Mouse (Mus musculus) liver, embryonic 16.5 days (tissue): ENCODE results near the gene Il9r. TPM values are rescaled to one million over a fixed set of nuclear protein-coding genes. Genes with fewer than 3 reads are reported as not detected.
"Not testable (repeated sequence)": the region's sequence is repeated elsewhere in the genome, so short reads cannot be mapped to it uniquely, and the experiment has no call there.

ENCODE experiments used
- ATAC-seq: fragments of 200-750 bp; cut with Nextera tagmentation; 2 replicates; pipeline ENCODE4 v1.8.0; 2017; ENCODE audit warnings: low read depth, mild to moderate bottlenecking, moderate number of reproducible peaks, moderate library complexity
- H3K27ac ChIP-seq: fragments of 300-500 bp; sonication (generic); 2 replicates; pipeline ENCODE4 v1.5.1; 2014; ENCODE audit warnings: mild to moderate bottlenecking, low read length
- H3K27me3 ChIP-seq: fragments of 300-500 bp; sonication (generic); 2 replicates; pipeline ENCODE4 v1.6.1; 2014; ENCODE audit warnings: low read depth, low read length, mixed read lengths; ENCODE audit not compliant: control insufficient read depth, insufficient read depth
- H3K36me3 ChIP-seq: fragments of 300-500 bp; sonication (generic); 2 replicates; pipeline ENCODE4 v1.6.1; 2014; ENCODE audit warnings: mild to moderate bottlenecking; ENCODE audit not compliant: control insufficient read depth, insufficient read depth
- H3K4me1 ChIP-seq: fragments of 300-500 bp; sonication (generic); 2 replicates; pipeline ENCODE4 v1.6.1; 2014; ENCODE audit warnings: low read depth, low read length, mixed read lengths; ENCODE audit not compliant: control insufficient read depth
- H3K4me2 ChIP-seq: fragments of 300-500 bp; sonication (generic); 2 replicates; pipeline ENCODE4 v1.6.1; 2014; ENCODE audit warnings: low read depth, low read length, mixed read lengths
- H3K4me3 ChIP-seq: fragments of 300-500 bp; sonication (generic); 2 replicates; pipeline ENCODE4 v1.5.1; 2014; ENCODE audit warnings: low read depth, mild to moderate bottlenecking, low read length
- H3K9ac ChIP-seq: fragments of 300-500 bp; sonication (generic); 2 replicates; pipeline ENCODE4 v1.6.1; 2014; ENCODE audit warnings: low read depth, low read length
- H3K9me3 ChIP-seq: fragments of 300-500 bp; sonication (generic); replicated peaks from 2 replicates; pipeline ENCODE4 v1.6.1; 2016; ENCODE audit warnings: low read length; ENCODE audit not compliant: control insufficient read depth
- WGBS: fragments of 180-500 bp; shearing (Covaris S2); extraction: QIAGEN DNeasy Blood & Tissue Kit; methylation state at CpG from one replicate; pipeline ENCODE4 v1.1.7; 2014; ENCODE audit not compliant: insufficient replicate concordance; 5-methylcytosine and 5-hydroxymethylcytosine counted together
- polyA plus RNA-seq: library from polyadenylated mRNA; unstranded; fragments of >200 nt; fragmentation: Nextera tagmentation; extraction: Ambion mirVana; gene quantifications from 2 replicates; pipeline ENCODE4 v1.2.1, GENCODE M21; 2015

Gene Il9r
- polyA plus RNA-seq, 1 experiment from 2014 or later: not detected

DNA sequence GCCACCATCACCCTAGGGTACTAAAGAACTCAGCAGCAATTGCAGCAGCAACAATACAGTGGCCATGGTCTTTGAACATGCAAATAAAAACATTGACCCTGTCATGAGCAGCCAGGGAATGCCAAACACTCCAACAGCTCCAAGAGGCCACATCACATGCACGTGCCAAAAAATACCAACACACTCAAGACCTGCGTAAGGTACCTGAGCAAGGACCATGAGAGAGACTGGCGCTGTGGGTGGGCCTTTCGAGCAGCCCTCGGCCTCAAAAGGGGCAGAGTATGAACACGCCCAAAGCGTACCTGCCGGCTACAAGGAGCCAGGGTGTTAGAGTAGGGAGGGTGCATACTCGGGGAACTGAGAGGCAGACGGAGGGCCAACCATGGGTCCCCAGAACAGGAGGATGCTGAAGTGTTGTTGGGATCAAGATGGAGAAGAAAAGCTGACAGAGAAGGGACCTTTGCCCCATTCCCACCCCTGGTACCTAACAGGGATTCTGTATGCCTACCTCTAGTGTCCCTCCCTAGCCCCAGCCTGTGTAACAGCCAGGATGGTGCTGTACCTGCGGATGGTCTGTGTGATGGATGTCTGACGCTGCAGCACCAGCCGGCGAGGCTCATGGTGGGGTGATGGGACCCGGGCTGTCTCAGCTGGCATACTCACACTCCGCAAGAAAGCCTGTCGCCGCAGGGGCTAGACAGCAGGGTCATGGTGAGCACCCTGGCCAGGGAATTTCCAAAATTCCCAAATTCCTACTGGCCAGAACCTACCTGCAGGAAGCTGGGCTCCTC, 15.5 kb upstream of the Il9r start:
- no peak overlapping the region for H3K4me2 ChIP-seq
- ATAC-seq: no peak
- no peak overlapping the region for H3K4me3 ChIP-seq
- 75% methylated on average over 18 of the region's 18 CpGs for WGBS
- H3K27ac ChIP-seq: no peak overlapping the region
- H3K4me1 ChIP-seq: peaks cover 8% of the 10 kb centered on the region
- H3K27me3 ChIP-seq: peaks cover 25% of the 10 kb centered on the region
- no peaks in the 10 kb centered on the region for H3K9me3 ChIP-seq
- H3K9ac ChIP-seq: no peak overlapping the region
- H3K36me3 ChIP-seq: no peaks in the 10 kb centered on the region; the same call in 1 of the 2 replicates

DNA sequence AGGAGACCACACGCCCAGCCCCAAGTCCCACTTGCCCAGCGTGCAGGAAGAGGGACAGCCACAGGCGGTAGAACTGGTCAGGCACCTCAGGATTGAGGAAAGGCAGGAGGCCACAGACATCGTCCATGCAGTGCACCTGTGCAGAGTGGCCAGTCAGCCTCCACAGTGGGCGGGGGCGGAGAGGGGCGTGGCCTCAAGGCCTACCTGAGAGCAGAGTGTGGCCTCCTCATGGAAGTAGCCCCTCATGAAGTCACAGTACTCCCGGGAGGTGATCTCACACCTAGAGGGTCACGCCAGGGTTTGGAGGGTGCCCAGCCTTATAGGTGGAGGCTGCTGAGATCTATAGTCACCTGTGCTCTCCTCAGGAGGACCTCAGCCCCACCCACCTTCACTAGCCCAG, 10.5 kb upstream of the Il9r start:
- Histone ChIP-seq H3K27ac (no peak overlapping the region), H3K9ac (no peak overlapping the region), H3K4me1 (peaks cover 9% of the 10 kb centered on the region), H3K4me2 (no peak overlapping the region), H3K27me3 (no peaks in the 10 kb centered on the region), H3K9me3 (no peaks in the 10 kb centered on the region), H3K4me3 (no peak overlapping the region), H3K36me3 (peaks cover 17% of the 10 kb centered on the region)
- no peak for ATAC-seq
- WGBS: 79% methylated on average over 9 of the region's 9 CpGs

DNA sequence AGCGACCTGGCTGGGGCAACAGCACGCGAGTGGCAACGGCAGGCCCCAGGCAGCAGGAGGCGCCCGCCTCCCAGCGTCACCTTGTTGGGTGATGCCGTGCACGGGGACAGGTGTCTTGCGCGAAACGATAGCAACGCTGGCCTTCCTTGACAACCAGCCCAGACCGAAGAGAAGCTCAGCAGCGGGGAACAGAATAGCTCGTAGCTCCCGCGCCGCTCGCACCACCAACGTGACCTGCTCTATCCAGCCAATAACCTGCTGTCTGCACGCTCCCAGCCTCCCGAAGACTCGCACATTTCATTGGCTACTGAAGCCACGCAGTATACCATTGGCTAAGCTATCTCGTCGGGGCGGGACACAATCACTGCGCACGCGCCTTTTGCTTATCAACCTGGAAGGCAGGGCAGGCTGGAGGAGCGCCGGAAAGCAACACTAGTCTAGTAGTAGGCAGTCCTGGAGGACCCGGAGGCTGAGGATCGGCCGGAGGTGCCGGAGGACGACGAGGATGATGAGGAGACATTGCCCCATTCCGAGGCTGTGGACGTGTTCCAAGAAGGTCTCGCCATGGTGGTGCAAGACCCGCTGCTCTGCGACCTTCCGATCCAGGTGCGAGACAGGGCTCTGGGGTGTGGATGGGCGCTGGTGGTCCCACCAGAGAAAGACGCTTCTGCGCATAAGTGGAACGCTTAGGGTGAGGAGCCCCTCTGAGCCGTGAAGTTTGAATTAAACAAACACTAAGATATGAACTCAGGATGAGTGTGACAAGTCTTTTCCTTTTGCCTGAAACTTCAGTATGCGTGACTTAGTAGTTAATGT, 5.2 kb upstream of the Il9r start, which contains the start of gene Snrnp25:
Snrnp25 (plus strand) TSS at position 358 of the 816 bp plus-strand sequence.
- Histone ChIP-seq H3K9ac (peak within 1 kb of the TSS; percentile 84), H3K4me2 (peak within 1 kb of the TSS; percentile 87), H3K27ac (peak within 1 kb of the TSS; percentile 81), H3K9me3 (no peaks in the 10 kb centered on the region), H3K36me3 (peaks cover 17% of the 10 kb centered on the region), H3K4me3 (peak within 1 kb of the TSS; percentile 79), H3K27me3 (no peaks in the 10 kb centered on the region), H3K4me1 (peaks cover 19% of the 10 kb centered on the region)
- peak; percentile 100 for ATAC-seq
- under 1% methylated on average over 52 of the region's 52 CpGs for WGBS

DNA sequence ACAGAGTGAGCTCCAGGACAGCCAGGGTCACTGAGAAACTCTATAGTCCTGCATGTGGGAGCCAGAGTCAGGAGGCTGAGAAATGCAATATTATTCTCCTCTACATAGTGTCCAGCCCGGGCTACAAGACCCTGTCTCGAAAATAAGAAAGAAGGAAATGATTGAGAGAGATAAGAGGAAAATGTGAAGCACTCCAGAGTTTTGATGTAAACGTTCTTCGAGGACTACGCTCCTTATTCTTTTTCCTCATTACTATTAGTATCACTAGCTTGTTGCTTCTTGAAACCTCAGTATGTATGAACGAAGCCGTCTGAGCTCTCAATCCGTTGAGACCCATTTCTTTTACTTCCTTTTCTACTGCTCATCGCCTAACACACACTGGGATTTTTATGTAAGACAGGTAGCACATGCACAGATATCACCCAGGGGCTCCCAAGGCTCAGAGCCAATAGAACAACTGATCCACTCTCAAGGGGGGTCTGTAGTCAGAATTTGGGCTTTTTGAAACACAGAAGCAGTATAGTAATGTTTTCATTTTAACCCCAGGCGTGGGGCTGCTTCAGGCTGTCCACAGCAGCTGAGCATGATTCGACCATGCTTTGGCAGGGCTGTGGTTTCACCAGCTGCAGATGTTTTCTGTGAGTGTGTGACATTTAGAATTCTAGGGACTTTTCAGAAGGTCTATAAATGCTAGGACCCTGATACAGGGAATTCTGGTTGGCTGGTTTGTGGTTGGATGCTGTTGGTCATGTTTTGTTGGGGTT, 2.0 kb upstream of the Il9r start:
- ATAC-seq: no peak
- WGBS: 39% methylated on average over 11 of the region's 11 CpGs
- H3K27me3 ChIP-seq: no peaks in the 10 kb centered on the region
- H3K4me3 ChIP-seq: no peak overlapping the region
- no peak overlapping the region for H3K9ac ChIP-seq
- H3K27ac ChIP-seq: no peak overlapping the region
- peaks cover 24% of the 10 kb centered on the region for H3K4me1 ChIP-seq
- H3K4me2 ChIP-seq: no peak overlapping the region
- no peaks in the 10 kb centered on the region for H3K9me3 ChIP-seq
- H3K36me3 ChIP-seq: no peaks in the 10 kb centered on the region

DNA sequence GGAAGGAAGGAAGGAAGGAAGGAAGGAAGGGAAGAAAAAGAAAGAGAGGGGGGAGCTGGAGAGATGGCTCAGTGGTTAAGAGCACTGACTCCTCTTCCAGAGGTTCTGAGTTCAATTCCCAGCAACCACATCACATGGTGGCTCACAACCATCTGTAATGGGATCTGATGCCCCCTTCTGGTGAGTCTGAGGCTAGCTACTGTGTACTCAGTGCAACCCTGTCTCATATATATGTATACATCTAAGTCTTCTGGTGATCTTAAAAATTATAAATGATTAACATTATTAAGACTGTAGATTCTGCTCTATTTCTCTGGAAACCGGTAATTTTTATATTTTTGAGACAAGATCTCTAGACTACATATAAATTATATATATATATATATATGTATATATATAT, 913 bp upstream of the Il9r start:
- not testable (repeated sequence) for H3K4me3 ChIP-seq, H3K9ac ChIP-seq

DNA sequence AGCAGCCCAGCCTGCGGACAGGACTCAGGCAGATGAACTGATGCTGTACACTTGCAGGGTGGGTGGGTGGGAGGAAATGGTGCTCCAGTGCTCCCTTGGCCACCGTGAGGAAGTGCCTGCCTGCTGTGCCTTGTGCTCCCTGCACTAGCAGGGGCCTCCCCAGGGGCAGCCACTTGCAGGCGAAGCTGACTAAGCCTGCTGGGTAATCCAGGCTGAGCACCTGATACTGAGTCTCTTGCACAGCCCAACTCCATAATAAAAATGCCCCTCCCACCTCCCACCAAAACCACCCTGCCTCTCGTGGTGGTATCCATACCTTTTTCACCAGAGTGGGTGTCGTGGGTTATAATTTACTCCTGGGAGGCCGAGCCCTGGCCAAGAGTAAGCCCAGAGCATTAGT, 849 bp downstream of the Il9r start:
- WGBS: 26% methylated on average over 6 of the region's 6 CpGs
- Histone ChIP-seq H3K36me3 (no peaks in the 10 kb centered on the region), H3K4me2 (no peak overlapping the region), H3K27me3 (no peaks in the 10 kb centered on the region), H3K4me3 (no peak overlapping the region), H3K27ac (no peak overlapping the region), H3K9me3 (no peaks in the 10 kb centered on the region), H3K4me1 (peaks cover 16% of the 10 kb centered on the region), H3K9ac (no peak overlapping the region)
- no peak for ATAC-seq

More for the DNA sequence above, 913 bp upstream of the Il9r start:
- 60% methylated on average over 1 of the region's 1 CpGs for WGBS
- H3K9me3 ChIP-seq, H3K27me3 ChIP-seq, H3K27ac ChIP-seq, H3K36me3 ChIP-seq, H3K4me2 ChIP-seq, ATAC-seq: not testable (repeated sequence)
- H3K4me1 ChIP-seq: peaks cover 22% of the 10 kb centered on the region

DNA sequence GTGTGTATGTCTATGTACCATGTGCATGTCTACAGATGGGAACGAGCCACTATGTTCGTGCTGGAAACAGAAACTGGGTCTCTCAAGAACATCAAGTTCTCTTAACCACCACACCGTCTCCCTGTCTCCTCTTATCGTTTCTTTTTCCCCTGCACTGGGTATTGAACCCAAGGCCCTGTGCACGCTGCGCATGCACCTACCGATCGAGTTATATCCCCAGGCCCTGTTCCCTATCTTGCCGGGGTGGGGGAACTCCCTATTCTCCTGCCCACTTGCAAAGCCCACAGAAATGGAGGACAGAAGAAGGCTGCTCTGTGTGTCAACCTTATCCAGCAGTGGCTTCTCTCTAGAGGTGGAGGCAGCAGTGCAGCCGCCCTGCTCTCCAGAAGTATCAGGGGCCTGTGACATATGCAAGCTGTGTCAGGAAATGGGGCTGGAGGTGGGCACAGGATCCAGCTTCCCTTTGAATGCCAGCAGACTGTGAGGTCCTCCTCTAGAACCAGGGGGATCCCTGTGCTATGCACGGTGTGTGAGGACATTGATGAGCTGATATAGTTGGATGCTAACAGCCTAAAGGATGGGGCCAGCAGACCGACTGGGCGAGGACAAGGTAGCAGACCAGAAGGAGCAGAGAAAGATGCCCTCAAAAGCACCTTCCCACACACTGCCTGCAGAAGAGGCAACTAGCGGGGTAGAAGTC, 1.7 kb downstream of the Il9r start:
- Histone ChIP-seq H3K4me1 (peaks cover 15% of the 10 kb centered on the region), H3K9ac (no peak overlapping the region), H3K4me3 (no peak overlapping the region), H3K9me3 (no peaks in the 10 kb centered on the region), H3K36me3 (no peaks in the 10 kb centered on the region), H3K4me2 (no peak overlapping the region), H3K27ac (no peak overlapping the region), H3K27me3 (no peaks in the 10 kb centered on the region)
- ATAC-seq: no peak
- 47% methylated on average over 14 of the region's 14 CpGs for WGBS

DNA sequence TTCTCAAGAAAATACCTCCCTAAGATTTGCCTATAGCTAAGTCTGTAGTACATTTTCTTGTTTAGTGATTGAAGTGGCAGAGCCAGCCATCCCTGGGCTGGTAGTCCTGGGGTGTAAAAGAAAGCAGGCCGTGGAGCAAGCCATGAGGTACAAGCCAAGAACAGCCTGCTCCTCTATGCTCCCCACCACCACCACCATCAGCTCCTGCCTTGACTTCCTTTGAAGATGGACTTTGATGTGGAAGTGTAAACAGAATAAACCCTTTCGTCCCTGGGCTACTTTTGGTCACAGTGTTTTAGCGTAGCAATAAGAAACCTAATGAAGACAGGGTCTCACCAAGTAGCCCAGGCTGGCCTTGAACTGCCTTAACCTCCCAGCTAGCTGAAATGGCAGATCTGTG, 2.3 kb downstream of the Il9r start:
- no peaks in the 10 kb centered on the region for H3K36me3 ChIP-seq
- no peak overlapping the region for H3K27ac ChIP-seq
- no peaks in the 10 kb centered on the region for H3K9me3 ChIP-seq
- H3K4me1 ChIP-seq: peaks cover 15% of the 10 kb centered on the region
- H3K4me2 ChIP-seq: no peak overlapping the region
- no peak overlapping the region for H3K4me3 ChIP-seq
- 50% methylated on average over 3 of the region's 3 CpGs for WGBS
- no peak overlapping the region for H3K9ac ChIP-seq
- ATAC-seq: no peak
- no peaks in the 10 kb centered on the region for H3K27me3 ChIP-seq
